28 mouse cellular contexts compared by ENCODE assay signal in the genomic region with DNA sequence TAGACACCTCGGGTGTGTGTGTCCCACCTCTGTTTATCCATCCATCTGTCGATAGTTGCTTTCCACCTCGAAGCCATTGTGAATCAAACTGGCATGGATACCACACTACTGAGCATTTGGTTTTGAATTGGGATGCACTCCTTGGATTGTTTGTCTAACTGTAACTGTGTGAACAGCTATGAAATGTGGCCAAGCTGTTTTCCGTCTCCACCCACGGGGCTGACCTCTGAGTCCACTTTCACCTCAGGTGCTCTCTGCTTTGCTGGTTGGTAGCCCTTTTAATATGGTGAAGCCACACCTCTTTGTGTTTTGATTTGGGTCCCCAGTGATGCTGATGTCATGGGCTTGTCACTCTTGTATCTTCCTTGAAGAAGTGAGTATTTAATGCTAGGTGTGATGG. TPM values are rescaled to one million over a fixed set of nuclear protein-coding genes. Genes with fewer than 3 reads are reported as not detected.
DNase-seq lines count a peak whose midpoint lies in the region; ATAC-seq and TF ChIP-seq lines count a peak whose summit lies in the region.
"Had no signal": no experiment of that assay in that cellular context is flagged by ENCODE, and none has a peak within 500 bp of the region (broad histone marks: within the 10 kb centered on the region; RNA-seq: fewer than 3 reads in every experiment).

No protein-coding gene starts in this region.

- H3K4me3 ChIP-seq in testis, adult 2 months (ENCODE audit: control insufficient read depth, low read depth, low read length): peak overlapping the region; percentile 59
- no peak overlapping the region for H3K4me3 ChIP-seq in stomach, embryonic 14.5 days (ENCODE audit: low read depth, low read length)
- H3K4me3 ChIP-seq in stomach, postnatal 0 days (ENCODE audit: low read depth, low read length): no peak overlapping the region
- H3K4me3 ChIP-seq: gastrocnemius, adult 2 months; hindbrain, embryonic 12.5 days; hindbrain, embryonic 15.5 days had no signal

- no peak for TF ChIP-seq POLR2A in testis, adult 2 months (IDR thresholded peaks at IDR 0.05; ENCODE audit: control insufficient read depth, low read depth, low read length)

- H3K9me3 ChIP-seq in stomach, embryonic 14.5 days (ENCODE audit: control insufficient read depth, low read depth, low read length): no peaks in the 10 kb centered on the region
- H3K9me3 ChIP-seq in stomach, postnatal 0 days (ENCODE audit: control insufficient read depth, low read length): no peaks in the 10 kb centered on the region
- H3K9me3 ChIP-seq: hindbrain, embryonic 12.5 days; hindbrain, embryonic 15.5 days had no signal

- peaks cover 7% of the 10 kb centered on the region for H3K4me1 ChIP-seq in testis, adult 2 months (ENCODE audit: control insufficient read depth, insufficient read depth, low read length)
- no peaks in the 10 kb centered on the region; the same call in 1 of the 2 replicates for H3K4me1 ChIP-seq in stomach, embryonic 14.5 days (ENCODE audit: control insufficient read depth, insufficient read depth, low read length)
- H3K4me1 ChIP-seq in stomach, postnatal 0 days (replicated peaks; ENCODE audit: control insufficient read depth, insufficient read depth): no peaks in the 10 kb centered on the region
- H3K4me1 ChIP-seq: hindbrain, embryonic 12.5 days had no signal

- no peak for ATAC-seq in stomach, embryonic 14.5 days (ENCODE audit: insufficient number of reproducible peaks, insufficient read depth, low FRiP score, low read depth)
- ATAC-seq in stomach, postnatal 0 days (ENCODE audit: low FRiP score, low TSS enrichment): no peak
- no peak for ATAC-seq in erythroid progenitor cell, adult 5-6 weeks (replicated peaks; ENCODE audit: low FRiP score, poor library complexity, severe bottlenecking)
- ATAC-seq: CD4-positive, CD25-positive, alpha-beta regulatory T cell, adult 4 months; forebrain, embryonic 14.5 days; forebrain, postnatal 0 days had no signal

- H3K36me3 ChIP-seq in testis, adult 2 months (ENCODE audit: control insufficient read depth, insufficient read depth, low read length): no peaks in the 10 kb centered on the region
- no peaks in the 10 kb centered on the region for H3K36me3 ChIP-seq in stomach, embryonic 14.5 days (ENCODE audit: control insufficient read depth, insufficient read depth, low read length)
- H3K36me3 ChIP-seq in stomach, postnatal 0 days (ENCODE audit: control insufficient read depth, insufficient read depth, low read length): no peaks in the 10 kb centered on the region
- H3K36me3 ChIP-seq: hindbrain, embryonic 12.5 days; hindbrain, embryonic 15.5 days had no signal

- TF ChIP-seq CTCF in testis, adult 2 months (IDR thresholded peaks at IDR 0.05; ENCODE audit: control insufficient read depth, insufficient read depth, insufficient replicate concordance, low read depth, low read length): no peak
- TF ChIP-seq CTCF in stomach, postnatal 0 days (IDR thresholded peaks at IDR 0.05; ENCODE audit: low read depth): no peak

- no peak overlapping the region for H3K27ac ChIP-seq in testis, adult 2 months (ENCODE audit: control insufficient read depth, insufficient read depth, low read depth, low read length)
- peak overlapping the region; percentile 76; the same call in 1 of the 2 replicates for H3K27ac ChIP-seq in stomach, embryonic 14.5 days (ENCODE audit: low read length)
- H3K27ac ChIP-seq in stomach, postnatal 0 days (replicated peaks): 0 out of 2 replicates have a peak overlapping the region, but pooled peaks have one; percentile 35
- H3K27ac ChIP-seq: gastrocnemius, adult 2 months; hindbrain, embryonic 12.5 days; hindbrain, embryonic 15.5 days had no signal

- 54% methylated on average over 5 of the region's 5 CpGs for WGBS in stomach, embryonic 14.5 days
- 50% methylated on average over 5 of the region's 5 CpGs for WGBS in stomach, postnatal 0 days

- no peak for TF ChIP-seq EP300 in stomach, postnatal 0 days (optimal IDR thresholded peaks at IDR 0.05)

- no peaks in the 10 kb centered on the region for H3K27me3 ChIP-seq in testis, adult 2 months (ENCODE audit: control insufficient read depth, insufficient read depth, low read length)
- no peaks in the 10 kb centered on the region for H3K27me3 ChIP-seq in stomach, embryonic 14.5 days (ENCODE audit: control insufficient read depth, insufficient read depth, low read length)
- H3K27me3 ChIP-seq in stomach, postnatal 0 days (ENCODE audit: control insufficient read depth, insufficient read depth, low read length): no peaks in the 10 kb centered on the region
- H3K27me3 ChIP-seq: hindbrain, embryonic 12.5 days; hindbrain, embryonic 15.5 days had no signal

- DNase-seq in testis, postnatal 10 days (ENCODE audit: low spot score): no peak
- no peak for DNase-seq in stomach, postnatal 0 days (ENCODE audit: low spot score)
- no peak for DNase-seq in lung, postnatal 36 days
- DNase-seq: adrenal gland, adult 2 months; adrenal gland, postnatal 25 days; cerebellum, adult 18-20 months; cerebellum, adult 9-10 months; cerebellum, postnatal 14 days; forebrain, postnatal 0 days; gastrocnemius, adult 2 months; gastrocnemius, postnatal 14 days; heart, adult 11 months had no signal

- H3K9ac ChIP-seq in stomach, embryonic 14.5 days (replicated peaks; ENCODE audit: low read depth, low read length): no peak overlapping the region
- H3K9ac ChIP-seq in stomach, postnatal 0 days (ENCODE audit: low read length): no peak overlapping the region
- H3K9ac ChIP-seq: forebrain, postnatal 0 days; hindbrain, embryonic 12.5 days; hindbrain, embryonic 15.5 days had no signal

- 0 out of 2 replicates have a peak overlapping the region, but pooled peaks have one; percentile 2 for H3K4me2 ChIP-seq in stomach, embryonic 14.5 days (replicated peaks; ENCODE audit: low read depth, low read length)
- 0 out of 2 replicates have a peak overlapping the region, but pooled peaks have one; percentile 20 for H3K4me2 ChIP-seq in stomach, postnatal 0 days (replicated peaks; ENCODE audit: low read depth)
- H3K4me2 ChIP-seq: heart, embryonic 11.5 days; hindbrain, embryonic 12.5 days; hindbrain, embryonic 15.5 days had no signal

RNA-seq across cellular contexts. Expression of gene Smad9, which starts 11.4 kb away (rescaled TPM):
- 0.47 and 0.61 TPM in 2 replicates for polyA plus RNA-seq in testis, adult 2 months (2012; rRNA removed)
- polyA plus RNA-seq in stomach, embryonic 14.5 days (2014; fragmentation: Nextera tagmentation; extraction: Ambion mirVana): 3.0 and 3.2 TPM in 2 replicates
- polyA plus RNA-seq in stomach, postnatal 0 days (2015; fragmentation: Nextera tagmentation; extraction: Ambion mirVana): 0.56 and 0.87 TPM in 2 replicates
- not detected in 2 replicates for total RNA-seq in erythroid progenitor cell, adult 5-6 weeks (2015; ENCODE audit: low replicate concordance)
- not detected in 2 replicates for total RNA-seq in erythroid progenitor cell, adult 5-6 weeks (2017; ENCODE audit: low replicate concordance)
- total RNA-seq: hematopoietic stem cell, adult 5-6 weeks; MEL had no signal
- polyA plus RNA-seq: CD4-positive, CD25-positive, alpha-beta regulatory T cell, adult 4 months had no signal

RNA-seq across cellular contexts. Expression of gene Alg5, which starts 31.5 kb away (rescaled TPM):
- polyA plus RNA-seq in testis, adult 2 months (2012; rRNA removed): 5.7 TPM in 2 replicates
- 53.1 and 71.2 TPM in 2 replicates for polyA plus RNA-seq in stomach, embryonic 14.5 days (2014; fragmentation: Nextera tagmentation; extraction: Ambion mirVana)
- 81.3 and 84.7 TPM in 2 replicates for polyA plus RNA-seq in stomach, postnatal 0 days (2015; fragmentation: Nextera tagmentation; extraction: Ambion mirVana)
- 10.5 and 30.6 TPM in 2 replicates for total RNA-seq in erythroid progenitor cell, adult 5-6 weeks (2015; ENCODE audit: low replicate concordance)
- total RNA-seq in erythroid progenitor cell, adult 5-6 weeks (2017; ENCODE audit: low replicate concordance): 1.9 and 6.5 TPM in 2 replicates

RNA-seq across cellular contexts. Expression of gene Exosc8, which starts 31.6 kb away (rescaled TPM):
- polyA plus RNA-seq in testis, adult 2 months (2012; rRNA removed): 10.4 and 13.0 TPM in 2 replicates
- polyA plus RNA-seq in stomach, embryonic 14.5 days (2014; fragmentation: Nextera tagmentation; extraction: Ambion mirVana): 123 and 125 TPM in 2 replicates
- 37.1 and 41.3 TPM in 2 replicates for polyA plus RNA-seq in stomach, postnatal 0 days (2015; fragmentation: Nextera tagmentation; extraction: Ambion mirVana)
- 91.4 and 111 TPM in 2 replicates for total RNA-seq in erythroid progenitor cell, adult 5-6 weeks (2015; ENCODE audit: low replicate concordance)
- total RNA-seq in erythroid progenitor cell, adult 5-6 weeks (2017; ENCODE audit: low replicate concordance): 75.7 and 94.0 TPM in 2 replicates

RNA-seq across cellular contexts. Expression of gene Rfxap, which starts 40.8 kb away (rescaled TPM):
- polyA plus RNA-seq in testis, adult 2 months (2012; rRNA removed): 20.8 and 23.1 TPM in 2 replicates
- 33.4 and 39.9 TPM in 2 replicates for polyA plus RNA-seq in stomach, embryonic 14.5 days (2014; fragmentation: Nextera tagmentation; extraction: Ambion mirVana)
- 24.7 and 27.6 TPM in 2 replicates for polyA plus RNA-seq in stomach, postnatal 0 days (2015; fragmentation: Nextera tagmentation; extraction: Ambion mirVana)
- total RNA-seq in erythroid progenitor cell, adult 5-6 weeks (2015; ENCODE audit: low replicate concordance): 3.8 and 51.9 TPM in 2 replicates
- 19.3 and 48.1 TPM in 2 replicates for total RNA-seq in erythroid progenitor cell, adult 5-6 weeks (2017; ENCODE audit: low replicate concordance)

RNA-seq across cellular contexts. Expression of gene Gm21958, which starts 52.7 kb away (rescaled TPM):
- not detected in 2 replicates for polyA plus RNA-seq in testis, adult 2 months (2012; rRNA removed)
- 1.4 and 1.9 TPM in 2 replicates for polyA plus RNA-seq in stomach, embryonic 14.5 days (2014; fragmentation: Nextera tagmentation; extraction: Ambion mirVana)
- 0.48 TPM in 1 of 2 replicates, not detected in the other for polyA plus RNA-seq in stomach, postnatal 0 days (2015; fragmentation: Nextera tagmentation; extraction: Ambion mirVana)
- total RNA-seq in erythroid progenitor cell, adult 5-6 weeks (2015; ENCODE audit: low replicate concordance): not detected in 2 replicates
- not detected in 2 replicates for total RNA-seq in erythroid progenitor cell, adult 5-6 weeks (2017; ENCODE audit: low replicate concordance)
- total RNA-seq: adrenal gland, adult 2 months; adrenal gland, postnatal 25 days; forebrain, postnatal 0 days; gastrocnemius, adult 2 months; gastrocnemius, postnatal 14 days; gastrocnemius, postnatal 4 days; heart, adult 8-10 months; heart, postnatal 25 days; hematopoietic stem cell, adult 5-6 weeks; MEL had no signal
- polyA plus RNA-seq: adrenal gland, adult 2 months; C2C12; forebrain, embryonic 14.5 days; frontal cortex, adult 2 months; heart, postnatal 0 days had no signal
